Mouse (Mus musculus): ENCODE results near the gene Inpp5k.

DNA sequence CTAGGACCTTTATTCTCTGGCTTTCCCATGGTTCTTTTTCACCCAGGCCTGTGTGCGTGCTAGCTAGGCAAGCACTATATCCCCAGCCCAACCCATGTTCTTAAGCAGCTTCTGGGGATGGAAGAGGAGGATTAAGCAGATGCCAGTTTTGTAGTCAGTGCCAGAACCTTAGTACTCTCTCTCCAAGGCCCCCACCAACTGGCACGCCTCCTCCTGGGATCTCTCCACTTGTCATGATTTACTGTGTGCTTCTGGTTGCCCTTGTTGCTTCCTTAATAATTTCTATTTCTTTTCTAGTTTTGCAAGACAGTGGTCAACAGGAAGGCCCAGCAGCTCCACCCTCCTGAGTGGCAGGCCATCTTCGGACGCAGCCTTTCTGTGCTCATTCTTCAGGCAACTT is 5.0 kb upstream of the Inpp5k start:
- TF ChIP-seq CTCF (IDR thresholded peaks at IDR 0.05; ENCODE audit: borderline replicate concordance, insufficient read depth, low read depth, low read length) (no peak), POLR2A (IDR thresholded peaks at IDR 0.05; ENCODE audit: borderline replicate concordance, insufficient read depth, low read length) (no peak)
